Mouse (Mus musculus) ES-Bruce4 (cell line): ENCODE measurements at regions not wholly inside any gene's neighbourhood (a gene's known extent, or its start where the extent isn't known, plus 50 kb on each side); places are given as distances from the start of the nearest gene placed in this dataset.

Source experiments
- H3K27ac ChIP-seq: 2 replicates; pipeline ENCODE4 v1.5.1; 2012; ENCODE audit warnings: low read length, inconsistent platforms; ENCODE audit not compliant: insufficient read depth
- H3K27me3 ChIP-seq: 2 replicates; pipeline ENCODE4 v1.6.1; 2012; ENCODE audit warnings: mild to moderate bottlenecking, low read length, inconsistent platforms; ENCODE audit not compliant: control insufficient read depth, poor library complexity, insufficient read depth, severe bottlenecking
- H3K36me3 ChIP-seq: 2 replicates; pipeline ENCODE4 v1.6.1; 2012; ENCODE audit warnings: inconsistent platforms, mild to moderate bottlenecking, low read length, moderate library complexity; ENCODE audit not compliant: control insufficient read depth, poor library complexity, insufficient read depth, severe bottlenecking
- H3K4me1 ChIP-seq: one replicate; pipeline ENCODE4 v1.8.1; 2011; ENCODE audit warnings: low read length; ENCODE audit not compliant: control insufficient read depth, insufficient read depth
- H3K4me3 ChIP-seq: 2 replicates; pipeline ENCODE4 v1.5.1; 2011; ENCODE audit warnings: low read depth, mild to moderate bottlenecking, low read length
- H3K9ac ChIP-seq: 2 replicates; pipeline ENCODE4 v1.6.1; 2012; ENCODE audit warnings: low read depth, mild to moderate bottlenecking, inconsistent platforms; ENCODE audit not compliant: poor library complexity, severe bottlenecking
- H3K9me3 ChIP-seq: replicated peaks from 2 replicates; pipeline ENCODE4 v1.6.1; 2012; ENCODE audit warnings: mild to moderate bottlenecking, low read length, inconsistent platforms; ENCODE audit not compliant: control insufficient read depth, poor library complexity, insufficient read depth, severe bottlenecking
- CTCF ChIP-seq: IDR thresholded peaks from one replicate; pipeline ENCODE4 v1.8.1; 2011; ENCODE audit warnings: low read depth, low read length
- EP300 ChIP-seq: IDR thresholded peaks from 2 replicates; pipeline ENCODE4 v1.6.1; 2011; ENCODE audit warnings: low read depth, low read length; ENCODE audit not compliant: insufficient read depth
- POLR2A ChIP-seq: IDR thresholded peaks from one replicate; pipeline ENCODE4 v1.8.1; 2011; ENCODE audit warnings: low read length; ENCODE audit not compliant: insufficient read depth

GRCm38 (mm10) chr13:72691783-72692729 is 63.4 kb downstream of the Irx2 start:
- Histone ChIP-seq H3K27me3 (no peaks in the 10 kb centered on the region; the same call in 1 of the 2 replicates), H3K9ac (no peak overlapping the region), H3K4me1 (no peaks in the 10 kb centered on the region), H3K36me3 (no peaks in the 10 kb centered on the region), H3K4me3 (no peak overlapping the region), H3K27ac (no peak overlapping the region), H3K9me3 (no peaks in the 10 kb centered on the region)
- TF ChIP-seq CTCF (no peak), POLR2A (no peak), EP300 (no peak)

DNA sequence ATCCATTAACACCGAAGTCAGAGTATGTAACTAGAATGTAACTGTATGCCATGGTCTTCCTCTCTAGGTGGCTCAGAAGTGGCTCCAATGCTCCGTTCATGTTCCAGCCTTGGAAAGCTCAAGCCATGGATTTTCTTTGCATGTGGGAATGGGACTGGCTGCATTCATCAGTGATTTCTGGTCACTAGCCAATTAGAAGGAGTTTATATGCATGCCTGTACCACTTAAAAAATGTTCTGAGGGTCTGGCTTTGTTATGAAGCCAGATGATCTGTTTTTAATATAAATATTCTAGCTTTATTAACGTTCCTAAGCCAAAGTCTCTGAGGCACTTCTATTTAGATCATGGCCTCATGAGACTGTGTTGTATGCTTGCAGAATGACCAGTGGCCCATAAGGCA is 78.8 kb downstream of the Irx2 start:
- H3K27me3 ChIP-seq, result no peaks in the 10 kb centered on the region
- no peaks in the 10 kb centered on the region for H3K36me3 ChIP-seq
- H3K27ac ChIP-seq, result no peak overlapping the region
- no peak for TF ChIP-seq CTCF
- TF ChIP-seq POLR2A, result no peak
- TF ChIP-seq EP300, result no peak
- H3K4me3 ChIP-seq, result no peak overlapping the region
- no peaks in the 10 kb centered on the region for H3K9me3 ChIP-seq
- no peak overlapping the region for H3K9ac ChIP-seq
- no peaks in the 10 kb centered on the region for H3K4me1 ChIP-seq

- Histone ChIP-seq H3K4me1 (no peaks in the 10 kb centered on the region), H3K36me3 (no peaks in the 10 kb centered on the region), H3K9me3 (no peaks in the 10 kb centered on the region), H3K27ac (no peak overlapping the region), H3K27me3 (no peaks in the 10 kb centered on the region), H3K9ac (no peak overlapping the region), H3K4me3 (no peak overlapping the region)
- no peak for TF ChIP-seq CTCF
- TF ChIP-seq POLR2A, result no peak
- no peak for TF ChIP-seq EP300
Measured at GRCm38 (mm10) chr13:72708728-72709127, 80.1 kb downstream of the Irx2 start.

DNA sequence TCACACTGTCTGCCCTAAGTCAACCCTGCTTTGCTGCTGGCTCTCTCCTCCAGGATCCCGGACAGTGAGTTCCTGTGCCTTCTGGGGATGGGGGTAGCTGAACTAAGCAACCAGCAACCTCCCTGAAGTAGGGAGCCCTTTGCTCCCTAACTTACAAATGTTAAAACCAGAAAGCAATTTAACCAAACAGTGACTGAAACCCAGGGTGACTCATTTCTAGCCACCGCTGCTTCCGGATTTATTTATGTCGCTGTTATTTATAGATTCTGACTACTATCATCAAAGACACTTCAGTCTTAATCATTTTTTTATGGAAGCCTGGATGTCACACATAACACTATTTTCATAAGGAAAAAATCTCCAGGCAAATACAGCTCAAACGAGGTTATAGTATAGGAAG is 81.4 kb downstream of the Irx2 start:
- Histone ChIP-seq H3K36me3 (no peaks in the 10 kb centered on the region), H3K4me3 (no peak overlapping the region), H3K9ac (no peak overlapping the region), H3K27ac (no peak overlapping the region), H3K27me3 (no peaks in the 10 kb centered on the region), H3K9me3 (no peaks in the 10 kb centered on the region), H3K4me1 (no peaks in the 10 kb centered on the region)
- no peak for TF ChIP-seq EP300
- TF ChIP-seq CTCF, result no peak
- no peak for TF ChIP-seq POLR2A

GRCm38 (mm10) chr13:72711136-72711535 is 82.5 kb downstream of the Irx2 start:
- Histone ChIP-seq H3K36me3 (no peaks in the 10 kb centered on the region), H3K27me3 (no peaks in the 10 kb centered on the region), H3K9ac (no peak overlapping the region), H3K9me3 (no peaks in the 10 kb centered on the region), H3K4me1 (no peaks in the 10 kb centered on the region), H3K4me3 (no peak overlapping the region), H3K27ac (no peak overlapping the region)
- TF ChIP-seq POLR2A (no peak), CTCF (no peak), EP300 (no peak)

DNA sequence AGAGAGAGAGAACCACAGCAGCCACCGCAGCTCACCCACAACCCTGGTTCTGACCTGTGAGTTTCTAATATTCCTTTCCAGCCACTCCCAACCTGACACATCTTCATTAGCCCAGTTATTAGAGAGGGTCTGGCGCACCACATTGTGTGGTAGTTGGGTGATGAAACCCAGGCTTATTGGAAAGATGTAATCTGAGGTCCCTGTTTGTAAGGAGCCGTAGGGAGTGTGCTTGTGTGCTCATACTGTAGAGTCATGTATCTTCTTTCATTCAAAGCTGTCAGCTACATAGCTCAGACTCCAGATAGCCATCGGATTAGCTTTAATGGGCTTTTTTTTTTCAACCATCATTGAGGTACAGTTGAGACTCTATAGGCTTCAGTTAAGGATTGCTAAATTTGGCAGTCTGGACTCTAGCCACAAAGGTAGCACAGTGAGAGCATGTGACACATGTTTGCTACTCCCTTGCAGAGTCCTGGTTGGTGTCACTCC is 83.3 kb downstream of the Irx2 start:
- Histone ChIP-seq H3K27me3 (no peaks in the 10 kb centered on the region), H3K9ac (no peak overlapping the region), H3K36me3 (no peaks in the 10 kb centered on the region), H3K4me1 (no peaks in the 10 kb centered on the region), H3K4me3 (no peak overlapping the region), H3K9me3 (no peaks in the 10 kb centered on the region), H3K27ac (no peak overlapping the region)
- TF ChIP-seq CTCF (no peak), EP300 (no peak)
